Mouse (Mus musculus): ENCODE data around the gene Egfr.

GRCm38 (mm10) chr11:16809161-16809967 lies 57.4 kb downstream of the Egfr start:
- TF ChIP-seq CTCF (IDR thresholded peaks at IDR 0.05; ENCODE audit: low read depth) (no peak), EP300 (IDR thresholded peaks at IDR 0.05; ENCODE audit: low read depth) (no peak)
